Mouse (Mus musculus) frontal cortex, adult 2 months (tissue): ENCODE measurements around the gene Slc25a39. TPM values are rescaled to one million over a fixed set of nuclear protein-coding genes. Genes with fewer than 3 reads are reported as not detected.
"Not testable (repeated sequence)": the region's sequence is repeated elsewhere in the genome, so short reads cannot be mapped to it uniquely, and the experiment has no call there.

Experiments used
- DNase-seq, 2 experiments: peaks; one replicate each; pipeline ENCODE4 v3.0.0; 2022; ENCODE audit warnings: low spot score in 1 of 2; ENCODE audit errors: extremely low spot score in 1 of 2
- polyA plus RNA-seq: library from polyadenylated mRNA; depleted of rRNA; stranded (reverse); fragments of >200 nt; gene quantifications from 2 replicates; pipeline ENCODE4 v1.2.3, GENCODE M21; 2012

Gene Slc25a39
- polyA plus RNA-seq, 1 experiment = 82.9 TPM

DNA sequence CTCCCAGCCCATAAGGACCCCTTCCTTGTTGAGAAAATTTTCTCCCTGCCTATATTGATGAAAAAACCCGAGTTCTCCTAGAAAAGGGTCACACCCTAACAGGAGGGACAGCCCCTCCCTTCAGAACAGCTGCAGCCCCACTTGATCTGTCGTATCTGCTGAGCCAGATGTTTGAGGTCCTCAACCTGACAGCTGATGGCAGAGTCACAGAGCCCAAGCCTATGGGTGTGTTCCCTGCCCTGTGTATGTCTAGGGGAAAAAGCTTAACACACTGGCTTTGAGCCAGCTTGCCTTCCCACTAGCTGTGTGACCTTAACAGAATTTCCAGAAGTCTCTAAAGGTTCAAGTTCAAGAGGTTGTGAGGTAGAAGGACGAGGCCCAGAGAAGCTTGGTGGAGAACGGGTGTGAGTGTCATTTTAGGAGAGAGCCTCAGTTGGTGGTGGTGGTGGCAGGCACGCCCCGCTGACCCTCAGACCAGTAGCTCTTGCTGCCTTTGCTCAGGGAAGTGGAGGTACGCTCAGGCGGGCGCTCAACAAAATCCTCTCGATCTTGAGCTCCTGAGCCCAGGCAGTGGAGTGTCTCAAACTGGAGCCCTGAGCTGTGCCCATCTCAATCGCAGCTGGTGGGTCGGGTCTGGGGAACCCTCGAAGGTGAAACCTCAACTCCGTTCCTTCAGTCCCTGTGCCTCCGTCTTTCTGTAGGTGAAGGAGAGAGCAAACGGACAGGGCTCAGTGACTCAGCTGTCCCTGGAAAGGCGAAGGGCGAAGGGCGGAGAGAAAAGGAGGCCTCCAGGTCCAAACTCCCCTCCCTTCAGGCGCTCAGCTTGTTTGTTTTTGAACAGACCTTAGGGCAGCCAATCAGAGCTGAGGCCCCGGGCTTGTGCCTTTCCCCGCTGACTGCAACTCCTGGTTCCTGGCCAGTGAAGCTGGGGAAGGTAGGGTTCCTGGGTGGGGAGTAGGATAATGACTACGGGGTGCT, 32.3 kb downstream of the Slc25a39 start:
- no peak for DNase-seq

DNA sequence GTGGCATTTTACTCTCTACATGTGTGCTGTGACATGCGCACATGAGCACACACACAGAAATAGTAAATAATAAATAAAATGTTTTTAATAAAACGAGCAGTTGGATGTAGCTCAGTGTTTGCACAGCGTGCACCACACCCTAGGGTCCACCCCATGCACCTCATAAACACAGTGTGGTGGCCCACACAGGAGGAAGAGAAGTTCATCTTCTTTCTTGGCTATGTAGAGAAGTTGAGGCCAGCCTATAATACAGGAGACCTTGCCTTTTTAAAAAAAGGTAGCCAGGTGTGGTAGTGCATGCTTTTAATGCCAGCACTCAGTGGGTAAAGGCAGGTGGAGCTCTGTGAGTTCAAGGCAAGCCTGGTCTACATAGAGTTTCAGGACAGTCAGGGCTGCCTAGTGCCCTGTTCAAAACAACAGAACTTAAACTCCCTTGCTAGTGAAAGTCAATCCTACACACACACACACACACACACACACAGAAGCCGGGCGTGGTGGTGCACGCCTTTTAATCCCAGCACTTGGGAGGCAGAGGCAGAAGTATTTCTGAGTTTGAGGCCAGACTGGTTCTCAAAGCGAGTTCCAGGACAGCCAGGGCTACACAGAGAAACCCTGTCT, 33.5 kb downstream of the Slc25a39 start:
- DNase-seq = no peak

DNA sequence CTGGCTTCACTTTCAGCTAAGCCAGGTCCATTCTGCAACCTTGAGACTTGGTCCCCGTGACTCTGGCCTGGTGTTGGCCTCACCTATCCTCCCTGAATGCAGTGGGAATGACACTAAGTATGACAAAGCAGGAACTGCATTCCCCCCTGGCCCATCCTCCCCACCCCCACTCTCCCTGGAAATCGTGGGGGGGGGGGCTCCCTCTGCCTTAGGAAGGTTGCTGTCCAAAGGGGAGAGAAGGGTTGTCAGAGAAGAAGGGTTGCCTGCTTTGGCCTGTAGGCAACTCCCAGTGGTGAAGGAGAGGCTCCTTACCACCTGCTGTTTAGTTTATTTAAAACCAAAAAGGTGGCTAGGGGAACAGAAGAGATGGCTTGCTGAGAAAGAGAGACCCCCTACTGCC, 34.1 kb downstream of the Slc25a39 start:
- no peak for DNase-seq

DNA sequence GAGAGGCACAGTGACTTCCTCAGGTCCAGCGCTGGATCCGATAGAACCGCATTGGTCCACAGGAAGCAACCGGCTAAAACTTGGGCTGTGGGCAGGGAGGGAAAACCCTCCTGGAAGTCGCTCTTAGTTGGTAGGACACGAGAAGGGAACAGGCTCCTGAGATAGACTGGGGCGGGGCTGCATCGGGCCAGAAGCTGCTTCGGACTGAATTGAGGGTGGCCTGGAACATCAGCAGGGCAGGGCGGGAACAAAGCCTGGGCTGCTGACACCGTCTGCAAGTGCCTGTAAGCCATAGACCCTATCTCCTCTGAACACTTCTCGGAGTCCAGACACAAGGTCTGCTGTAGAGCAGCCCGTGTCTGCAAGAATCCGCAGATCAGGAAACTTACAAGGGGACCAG, 34.8 kb downstream of the Slc25a39 start:
- no peak for DNase-seq

DNA sequence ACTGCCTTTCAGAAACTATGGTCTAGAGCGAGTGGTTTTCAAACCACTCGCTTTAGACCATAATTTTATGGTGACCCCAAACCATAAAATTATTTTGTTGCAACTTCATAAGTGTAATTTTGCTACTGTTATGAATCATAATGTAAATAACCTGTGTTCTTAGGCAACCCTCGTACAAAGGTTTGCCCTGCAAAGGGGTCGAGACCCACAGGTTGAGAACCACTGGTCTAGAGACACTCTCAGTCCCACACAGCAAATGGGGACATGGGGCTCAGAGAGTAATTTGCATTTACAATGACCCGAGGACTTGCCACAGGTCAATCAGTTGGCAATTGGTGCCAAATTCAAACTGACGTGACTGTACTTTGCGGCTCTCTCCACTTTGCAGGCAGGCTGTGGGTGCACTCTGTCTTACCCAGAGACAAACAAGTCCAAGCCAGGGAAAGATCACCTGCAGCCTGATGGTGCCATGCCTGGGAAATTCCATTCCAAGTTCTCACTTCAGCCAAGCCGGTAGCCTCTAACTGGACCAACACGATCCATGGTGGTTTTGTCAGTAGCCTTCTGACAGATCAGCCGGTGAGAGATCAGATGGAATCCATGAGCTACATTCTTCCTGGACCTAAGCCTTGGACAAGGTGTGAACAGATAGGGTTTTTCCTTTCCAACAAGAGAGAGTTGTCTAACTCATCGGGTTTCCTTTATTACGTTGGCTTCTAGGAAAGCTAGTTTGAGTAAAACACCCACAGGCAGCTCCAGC, 35.6 kb downstream of the Slc25a39 start:
- DNase-seq = no peak

DNA sequence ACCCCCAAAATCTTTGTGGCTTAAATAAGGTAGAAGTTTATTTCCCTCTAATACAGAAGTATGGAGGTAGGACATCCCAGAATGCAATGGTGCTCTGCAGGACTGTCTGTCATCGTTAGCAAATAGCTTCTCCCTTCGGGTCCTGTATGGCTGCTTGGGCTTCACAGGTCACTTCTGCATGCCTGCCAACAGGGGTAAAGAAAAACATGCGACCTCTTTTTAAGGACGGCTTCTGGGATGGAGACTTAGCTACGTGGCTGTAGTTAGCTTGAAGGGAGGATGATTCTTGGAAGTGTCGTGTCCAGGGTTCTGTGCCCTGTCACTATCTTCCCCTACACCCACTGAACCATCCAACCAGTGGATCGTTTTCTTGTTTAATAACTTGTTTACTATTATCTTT, 37.5 kb downstream of the Slc25a39 start:
- no peak for DNase-seq

DNA sequence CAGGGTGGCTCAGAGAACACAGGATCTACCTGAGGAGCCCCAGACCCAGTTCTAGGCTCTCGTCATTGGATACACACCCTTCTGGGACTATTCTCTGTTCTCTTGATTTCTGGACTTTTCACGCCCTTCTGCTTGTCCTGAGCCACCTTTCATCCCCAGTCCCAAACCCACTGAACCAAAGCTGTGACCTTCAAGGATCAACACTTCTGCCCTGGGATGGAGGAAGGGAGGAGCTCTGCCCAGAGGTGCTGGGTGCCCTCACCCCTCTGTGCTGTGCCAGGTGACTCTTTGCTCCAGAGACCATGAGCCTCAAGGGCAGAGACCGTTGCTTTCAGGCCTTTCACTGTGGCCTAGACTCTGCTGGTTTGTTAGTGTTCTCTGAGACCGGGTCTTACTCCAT, 38.5 kb downstream of the Slc25a39 start:
- no peak for DNase-seq

DNA sequence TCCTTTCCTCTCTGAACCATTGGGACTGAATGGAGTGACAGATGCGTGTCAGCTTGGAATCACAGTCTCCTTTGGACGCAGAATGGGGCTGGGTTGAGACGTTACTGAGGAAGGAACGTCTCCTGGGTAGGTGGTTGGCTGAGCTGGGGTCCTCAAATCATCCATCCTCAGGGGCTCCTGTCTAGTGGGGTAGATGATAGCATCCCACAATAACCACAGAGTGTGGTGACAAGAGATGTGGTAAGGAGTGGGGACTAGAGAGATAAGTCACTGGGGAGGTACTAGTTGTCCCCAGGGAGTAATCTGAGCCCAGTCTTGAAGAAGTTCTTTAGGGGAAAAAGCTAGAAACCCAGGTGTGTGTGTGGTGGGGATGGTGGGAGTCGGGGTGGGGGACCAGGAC, 39.4 kb downstream of the Slc25a39 start:
- no peak for DNase-seq

DNA sequence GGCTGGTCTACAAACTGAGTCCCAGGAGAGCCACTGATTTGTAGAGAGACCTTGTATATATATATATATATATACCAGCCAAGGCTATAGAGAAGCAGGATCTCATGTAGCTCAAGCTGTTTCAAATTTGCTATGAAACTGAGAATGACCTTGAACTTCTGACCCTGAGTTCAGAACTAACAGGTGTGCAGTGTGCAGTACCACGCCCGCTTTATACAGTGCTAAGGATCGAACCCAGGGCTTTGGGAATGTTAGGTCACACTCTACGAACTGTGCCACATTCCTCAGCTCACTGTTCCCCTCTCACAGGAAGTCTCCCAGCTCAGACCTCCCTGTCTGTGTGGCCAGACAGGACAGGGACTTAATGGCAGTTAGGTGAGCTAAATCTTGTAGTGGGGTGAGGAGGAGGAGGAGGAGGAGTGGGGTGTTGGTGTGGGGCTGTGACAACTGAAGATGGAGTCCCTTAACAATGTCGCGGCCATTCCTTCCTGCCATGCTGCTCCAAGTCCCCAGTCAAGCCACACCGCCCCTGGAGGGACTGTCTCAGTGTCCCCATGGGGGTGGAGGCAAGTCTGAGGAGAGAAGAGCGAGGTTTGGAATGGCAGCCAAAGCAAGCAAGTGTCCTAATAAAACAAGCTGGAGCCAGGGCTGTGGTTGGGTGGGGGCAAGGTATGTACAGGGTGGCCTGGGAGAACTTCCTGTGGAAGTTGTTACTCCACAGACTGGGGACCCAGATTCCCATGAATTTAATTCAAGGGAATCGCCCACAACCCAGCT, 40.1 kb downstream of the Slc25a39 start:
- no peak for DNase-seq

DNA sequence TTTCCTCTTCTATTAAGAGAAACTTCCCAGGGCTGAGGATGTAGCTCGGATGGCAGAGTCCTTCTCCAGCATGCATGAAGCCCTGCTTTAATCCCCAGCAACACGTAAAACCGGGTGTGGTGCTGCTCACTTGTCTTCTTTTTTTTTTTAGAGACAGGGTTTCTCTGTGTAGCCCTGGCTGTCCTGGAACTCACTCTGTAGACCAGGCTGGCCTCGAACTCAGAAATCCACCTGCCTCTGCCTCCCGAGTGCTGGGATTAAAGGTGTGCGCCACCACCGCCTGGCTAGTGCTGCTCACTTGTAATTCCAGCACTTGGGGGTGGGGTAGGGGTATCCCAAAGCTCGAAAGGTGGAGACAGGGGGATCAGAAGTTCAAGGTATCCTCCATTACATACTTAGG, 41.6 kb downstream of the Slc25a39 start, which contains the start of gene Slc4a1:
Gene Slc4a1 (minus strand): TSS at position 101 of the 400 bp plus-strand sequence.
- DNase-seq = not testable (repeated sequence)

DNA sequence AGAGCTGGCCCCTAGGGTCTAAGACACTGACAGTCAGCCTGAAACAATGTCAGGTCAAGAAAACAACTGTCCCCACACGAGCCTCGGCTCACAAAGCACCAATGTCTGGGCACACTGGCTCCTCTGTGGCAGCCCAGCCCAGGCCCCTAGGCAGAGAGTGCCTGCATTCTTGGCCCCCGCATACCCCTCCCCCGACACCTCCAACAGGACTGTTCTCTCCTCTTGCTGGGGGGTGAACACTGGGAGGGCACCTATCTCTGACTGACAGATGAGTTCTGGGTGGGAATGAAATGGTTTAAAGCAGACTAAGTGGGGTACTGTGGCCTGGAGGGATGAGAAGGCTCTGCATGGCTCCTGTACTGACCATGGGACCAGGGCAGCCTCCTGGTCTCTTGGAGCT, 42.0 kb downstream of the Slc25a39 start:
- no peak for DNase-seq

DNA sequence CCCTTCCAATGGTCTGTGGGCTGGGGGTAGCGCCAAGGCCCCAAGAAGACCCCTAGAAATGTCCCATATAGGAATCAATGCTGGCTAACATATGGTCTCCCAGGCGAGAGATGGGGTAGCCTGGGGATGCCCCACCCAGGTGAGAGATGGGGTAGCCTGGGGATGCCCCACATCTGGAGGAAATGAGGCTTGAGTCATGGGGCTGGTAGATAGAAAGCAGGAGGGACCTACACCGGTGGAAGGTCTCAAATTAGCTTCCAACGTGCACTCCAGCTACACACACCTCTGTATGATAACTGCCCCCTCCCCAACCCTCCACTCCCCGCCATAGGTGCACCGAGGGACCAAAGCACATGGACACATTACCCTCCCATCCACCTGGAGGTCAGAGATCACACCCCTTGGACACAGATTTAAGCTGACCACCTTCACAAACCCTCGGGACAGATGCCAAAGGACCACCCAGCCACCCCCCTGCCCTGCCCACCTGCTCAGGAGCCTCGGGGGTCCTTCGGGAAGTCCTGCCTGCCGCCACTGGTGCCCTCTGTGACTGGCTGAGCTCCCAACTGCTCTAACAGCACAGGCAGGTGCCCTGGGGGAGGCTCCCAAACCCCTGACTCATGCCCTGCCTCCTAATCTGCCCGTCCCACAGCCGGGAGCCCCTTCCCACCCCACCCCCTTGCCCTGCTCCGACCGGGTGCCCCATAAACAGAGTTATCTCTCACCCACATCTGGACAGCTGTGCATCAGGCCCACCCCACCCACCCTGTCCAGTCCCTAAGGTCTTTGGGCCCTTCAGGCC, 43.0 kb downstream of the Slc25a39 start:
- no peak for DNase-seq

DNA sequence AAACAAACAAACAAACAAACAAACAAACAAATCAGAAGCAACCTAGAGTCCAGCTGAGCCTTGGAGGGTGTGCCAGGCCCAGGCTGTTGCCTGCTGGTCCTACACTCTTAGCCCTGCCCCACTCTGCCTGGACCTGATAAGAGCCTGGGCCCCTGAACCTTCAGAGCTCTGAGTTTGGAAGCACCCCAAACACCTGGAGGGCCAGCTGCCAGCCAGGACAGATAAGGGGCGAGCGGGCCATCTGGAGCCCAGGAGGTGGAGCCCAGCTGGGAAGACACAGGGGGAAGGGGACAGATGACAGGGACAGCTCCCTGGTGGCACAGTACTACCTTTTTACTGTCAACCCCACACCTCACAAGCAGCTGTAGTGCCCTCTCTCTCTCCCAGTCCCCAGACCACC, 44.1 kb downstream of the Slc25a39 start:
- DNase-seq = no peak

DNA sequence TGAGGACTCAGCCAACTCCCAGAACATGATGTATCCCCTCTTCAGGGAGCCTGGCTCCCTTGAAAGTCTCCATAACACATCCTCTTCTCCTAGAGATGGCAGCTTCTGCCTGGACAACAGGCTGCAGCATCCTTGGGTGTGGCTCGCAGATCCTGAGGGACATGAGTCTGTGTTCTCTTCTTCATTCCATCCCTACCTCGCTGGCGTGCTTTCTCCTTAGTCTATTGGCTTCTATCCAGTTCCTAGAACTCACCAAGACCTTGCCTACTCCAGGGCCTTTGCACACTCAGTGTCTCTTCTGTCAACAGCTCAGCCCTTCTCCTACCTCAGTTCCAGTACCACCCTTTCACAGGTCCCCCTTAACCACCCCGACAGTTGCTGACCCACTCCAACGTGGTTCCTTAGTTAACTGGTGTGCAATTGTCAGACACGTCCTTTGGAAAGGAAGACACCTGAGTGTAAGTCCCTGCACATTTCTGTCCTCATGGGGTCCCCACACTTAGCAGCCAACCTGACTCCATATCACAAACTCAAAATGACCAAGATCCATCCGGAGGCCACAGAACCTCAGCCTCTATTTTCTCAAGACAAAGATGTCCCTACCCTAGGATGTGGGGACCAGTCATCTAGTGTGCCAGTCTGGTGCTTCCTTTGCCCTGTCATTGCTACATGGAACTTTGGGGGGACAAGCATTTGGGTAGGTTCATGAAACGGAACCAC, 45.8 kb downstream of the Slc25a39 start:
- no peak for DNase-seq

DNA sequence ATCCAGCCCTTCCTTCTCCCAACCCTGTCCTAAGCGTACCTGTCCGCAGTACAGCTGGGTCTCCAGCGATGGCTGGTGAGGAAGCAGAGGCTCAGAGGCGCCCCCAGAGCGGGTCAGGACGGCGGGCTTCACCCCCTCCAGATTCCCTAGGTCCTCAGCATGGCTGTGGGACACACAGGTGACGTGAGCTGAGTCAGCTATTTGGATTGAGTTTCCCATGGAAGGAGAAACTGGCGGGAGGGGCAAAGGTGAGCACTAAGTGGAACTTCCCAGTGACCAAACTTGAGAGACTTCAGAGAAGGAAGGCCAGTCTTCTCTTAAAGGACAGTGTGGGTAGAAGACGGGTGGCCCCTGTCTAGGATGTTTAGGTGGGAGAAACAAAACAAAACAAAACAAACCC, 49.4 kb downstream of the Slc25a39 start:
- DNase-seq = no peak

DNA sequence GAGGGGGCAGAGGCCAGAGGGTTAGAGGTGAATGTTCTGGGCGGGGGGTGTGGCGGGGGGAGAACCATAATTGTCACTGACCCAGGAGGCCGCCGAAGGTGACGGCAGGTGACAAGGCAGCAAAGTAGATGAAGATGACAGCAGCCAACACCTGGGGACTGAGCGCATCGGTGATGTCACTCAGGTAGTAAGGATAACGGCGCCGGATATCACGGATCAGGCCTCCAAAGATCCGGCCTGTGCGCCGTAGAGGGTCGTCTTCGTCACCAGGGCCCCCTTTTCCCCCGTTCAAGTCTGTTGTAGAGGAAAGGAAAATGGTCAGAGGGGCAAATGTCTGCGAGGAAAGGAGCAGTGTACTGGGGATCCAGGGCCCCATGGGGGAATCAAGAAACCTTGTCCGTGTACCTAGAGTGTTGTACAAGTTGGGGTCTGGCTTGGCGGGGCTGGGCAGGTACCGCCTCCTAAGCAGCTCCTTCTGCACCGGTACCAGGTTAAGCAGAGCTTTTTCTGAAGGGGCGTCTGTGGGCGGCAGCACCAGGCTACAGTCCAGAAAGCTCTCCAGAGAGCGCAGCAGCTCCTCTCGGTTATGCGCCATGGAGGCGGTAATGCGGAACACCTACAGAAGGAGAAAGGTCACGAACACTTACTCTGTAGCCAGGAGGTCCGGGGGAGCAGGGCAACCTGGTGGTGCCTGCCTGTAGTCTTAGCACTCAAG, 51.0 kb downstream of the Slc25a39 start:
- peak in 1 of 2 experiments; percentile 39 for DNase-seq

DNA sequence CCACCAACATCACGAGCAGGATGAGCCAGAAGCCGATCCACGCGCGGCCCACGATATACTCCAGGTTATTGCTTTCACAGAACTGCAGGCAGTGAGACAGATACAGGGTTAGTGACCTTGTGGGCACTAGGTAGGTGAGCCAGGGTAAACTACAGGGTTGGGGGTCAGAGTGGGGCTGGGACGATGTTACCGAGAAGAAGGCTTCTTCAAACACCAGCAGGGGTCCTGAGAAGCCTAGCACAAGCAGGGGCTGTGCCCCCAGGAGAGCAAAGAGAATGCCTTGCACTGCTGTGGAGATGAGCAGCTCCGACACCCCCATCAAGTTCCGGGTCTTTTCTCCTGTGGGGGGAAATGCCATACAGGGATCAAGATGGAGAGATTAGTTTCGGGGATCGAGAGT, 51.6 kb downstream of the Slc25a39 start:
- DNase-seq = no peak

DNA sequence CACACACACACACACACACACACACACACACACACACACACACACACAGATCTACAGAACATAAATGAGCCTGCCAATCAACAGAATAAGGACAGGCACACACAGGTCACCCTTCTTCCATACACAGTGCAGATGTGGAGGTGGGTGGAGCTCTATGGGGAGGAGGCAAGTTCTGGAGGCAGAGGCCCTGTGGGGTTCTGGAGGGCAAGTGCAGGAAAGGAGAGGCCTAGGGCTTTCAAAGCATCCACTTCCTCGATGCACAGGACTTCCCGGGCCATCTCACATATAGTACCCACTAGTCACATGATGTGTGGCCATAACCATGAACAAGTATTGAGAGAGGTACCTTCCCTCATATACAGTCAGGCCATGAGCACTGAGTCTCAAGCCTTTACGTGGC, 52.2 kb downstream of the Slc25a39 start:
- no peak for DNase-seq
